Mouse (Mus musculus): ENCODE measurements around the gene Taar6. TPM values are rescaled to one million over a fixed set of nuclear protein-coding genes. Genes with fewer than 3 reads are reported as not detected.

Taar6 gene
- total RNA-seq (2023): not detected in 4 replicates

GRCm38 (mm10) chr10:23985546-23985945 is at the start of gene Taar6:
TSS of gene Taar6 (minus strand) at chr10:23985646.

GRCm38 (mm10) chr10:24026922-24027321 is 41.5 kb upstream of the Taar6 start, which contains the start of gene Taar7d:
TSS of gene Taar7d (plus strand) at chr10:24027222.

GRCm38 (mm10) chr10:23999639-24000038 is 14.2 kb upstream of the Taar6 start, which contains the start of gene Taar7b:
TSS of gene Taar7b (plus strand) at chr10:23999939.

GRCm38 (mm10) chr10:23993381-23993780 is 7.9 kb upstream of the Taar6 start, which contains the start of gene Taar7a:
TSS of gene Taar7a (minus strand) at chr10:23993481.

GRCm38 (mm10) chr10:23970656-23971165 is 14.7 kb downstream of the Taar6 start, which contains the start of gene Taar5:
TSS of gene Taar5 (plus strand) at chr10:23970706.

GRCm38 (mm10) chr10:23960444-23960915 is 25.0 kb downstream of the Taar6 start, which contains the start of gene Taar4:
TSS of gene Taar4 (plus strand) at chr10:23960494.

GRCm38 (mm10) chr10:23949508-23950005 is 35.9 kb downstream of the Taar6 start, which contains the start of gene Taar3:
TSS of gene Taar3 (plus strand) at chr10:23949558.

GRCm38 (mm10) chr10:23938312-23938711 is 47.1 kb downstream of the Taar6 start, which contains the start of gene Taar2:
TSS of gene Taar2 (plus strand) at chr10:23938572.

Other genes starting within 250 kb of the Taar6 start
- gene Rps12, start 198.4 kb downstream of the Taar6 start, total RNA-seq (2023): 723 to 1,085 TPM (median 929 TPM) in 4 replicates
- gene Slc18b1, start 188.7 kb downstream of the Taar6 start, total RNA-seq (2023): not detected in 4 replicates
- not detected in 4 replicates for gene Vnn3, start 134.2 kb downstream of the Taar6 start, total RNA-seq (2023)
- 0.38 TPM in 1 of 4 replicates, not detected in the others for gene Vnn1, start 91.0 kb downstream of the Taar6 start, total RNA-seq (2023)
- gene Taar1, start 65.3 kb downstream of the Taar6 start, total RNA-seq (2023): not detected in 4 replicates
- not detected in 4 replicates for gene Taar2, start 47.1 kb downstream of the Taar6 start, total RNA-seq (2023)
- gene Taar3, start 36.1 kb downstream of the Taar6 start, total RNA-seq (2023): not detected in 4 replicates
- gene Taar4, start 25.2 kb downstream of the Taar6 start, total RNA-seq (2023): not detected in 4 replicates
- not detected in 4 replicates for gene Taar5, start 14.9 kb downstream of the Taar6 start, total RNA-seq (2023)
- gene Taar7a, start 7.8 kb upstream of the Taar6 start, total RNA-seq (2023): not detected in 4 replicates
- not detected in 4 replicates for gene Taar7b, start 14.3 kb upstream of the Taar6 start, total RNA-seq (2023)
- not detected in 4 replicates for gene Taar7d, start 41.6 kb upstream of the Taar6 start, total RNA-seq (2023)
- not detected in 4 replicates for gene Taar7e, start 52.0 kb upstream of the Taar6 start, total RNA-seq (2023)
- gene Taar7f, start 63.9 kb upstream of the Taar6 start, total RNA-seq (2023): not detected in 4 replicates
- gene Taar8a, start 90.9 kb upstream of the Taar6 start, total RNA-seq (2023): not detected in 4 replicates
- gene Taar8b, start 106.6 kb upstream of the Taar6 start, total RNA-seq (2023): not detected in 4 replicates
- gene Taar8c, start 116.3 kb upstream of the Taar6 start, total RNA-seq (2023): not detected in 4 replicates
- gene Taar9, start 123.9 kb upstream of the Taar6 start, total RNA-seq (2023): not detected in 4 replicates
- gene Stx7, start 163.7 kb upstream of the Taar6 start, total RNA-seq (2023): 97.1 to 129 TPM (median 102 TPM) in 4 replicates
- not detected in 4 replicates for gene Moxd1, start 237.9 kb upstream of the Taar6 start, total RNA-seq (2023)

All from B cell, adult 62 days (primary cell).